Mouse (Mus musculus) ES-E14 (cell line): Measurements from ENCODE around the gene Cd9. TPM values are rescaled to one million over a fixed set of nuclear protein-coding genes. Genes with fewer than 3 reads are reported as not detected.
A peak's percentile ranks its signal among the peaks of the same experiment; 100 is the strongest.

ENCODE experiments used
- DNase-seq: peaks from one replicate; pipeline ENCODE4 v3.0.0-alpha.2; 2013; ENCODE audit warnings: low read depth, low spot score
- H3K27ac ChIP-seq: 2 replicates; pipeline ENCODE4 v1.5.1; 2012; ENCODE audit warnings: low read depth, mild to moderate bottlenecking, low read length, moderate library complexity, mixed read lengths; ENCODE audit not compliant: poor library complexity, insufficient read depth, severe bottlenecking
- H3K36me3 ChIP-seq: 2 replicates; pipeline ENCODE4 v1.6.1; 2012; ENCODE audit warnings: mild to moderate bottlenecking, low read length, moderate library complexity, mixed read lengths; ENCODE audit not compliant: control insufficient read depth, poor library complexity, insufficient read depth, severe bottlenecking
- H3K4me1 ChIP-seq, 2 experiments: fragments of 150-350 bp in 1 of 2; sonication (generic) in 1 of 2; 2 replicates each; pipeline ENCODE4 v1.6.1; 2012; ENCODE audit warnings: low read length in 2 of 2, mild to moderate bottlenecking in 1 of 2, mixed read lengths in 1 of 2; ENCODE audit not compliant: control insufficient read depth in 2 of 2, insufficient read depth in 2 of 2, poor library complexity in 1 of 2
- H3K4me3 ChIP-seq, 2 experiments: fragments of 150-350 bp in 1 of 2; sonication (generic) in 1 of 2; 2 replicates each; pipeline ENCODE4 v1.5.1; 2012; ENCODE audit warnings: low read length in 2 of 2, low read depth in 1 of 2, mild to moderate bottlenecking in 1 of 2, mixed read lengths in 1 of 2; ENCODE audit not compliant: insufficient read depth in 1 of 2, poor library complexity in 1 of 2, severe bottlenecking in 1 of 2
- H3K9ac ChIP-seq: 2 replicates; pipeline ENCODE4 v1.6.1; 2012; ENCODE audit warnings: low read depth, mild to moderate bottlenecking, low read length, mixed read lengths; ENCODE audit not compliant: poor library complexity, insufficient read depth, severe bottlenecking
- H3K9me3 ChIP-seq: fragments of 150-350 bp; sonication (generic); 2 replicates; pipeline ENCODE4 v1.6.1; 2012; ENCODE audit warnings: low read depth, mild to moderate bottlenecking, low read length; ENCODE audit not compliant: control insufficient read depth, insufficient read depth
- CHD2 ChIP-seq: IDR thresholded peaks from 2 replicates; pipeline ENCODE4 v1.6.1; 2014; ENCODE audit warnings: mild to moderate bottlenecking, low read depth, low read length, inconsistent platforms
- HCFC1 ChIP-seq: IDR thresholded peaks from 2 replicates; pipeline ENCODE4 v1.6.1; 2012; ENCODE audit warnings: low read length, inconsistent platforms, borderline replicate concordance; ENCODE audit not compliant: insufficient read depth
- MAFK ChIP-seq: IDR thresholded peaks from 2 replicates; pipeline ENCODE4 v1.6.1; 2014; ENCODE audit warnings: mild to moderate bottlenecking, low read depth, low read length, inconsistent platforms; ENCODE audit not compliant: insufficient read depth
- ZC3H11A ChIP-seq: IDR thresholded peaks from 2 replicates; pipeline ENCODE4 v1.6.1; 2012; ENCODE audit warnings: low read depth, mild to moderate bottlenecking, inconsistent platforms, low read length, borderline replicate concordance
- ZNF384 ChIP-seq: IDR thresholded peaks from 2 replicates; pipeline ENCODE4 v1.6.1; 2012; ENCODE audit warnings: low read depth, low read length, inconsistent platforms
- in situ Hi-C, 2 experiments: fragments of 600-800 bp; cut with MboI; formaldehyde crosslinking; loops; one replicate each; pipeline ENCODE4 v1.15.1; 2025; ENCODE audit warnings: low sequenced_read_pairs in 2 of 2, inconsistent platforms in 1 of 2; ENCODE audit not compliant: unreplicated experiment in 2 of 2
- total RNA-seq: library from RNA; depleted of rRNA; stranded (reverse); fragments of 300-350 nt; gene quantifications from 2 replicates; pipeline ENCODE4 v1.2.3, GENCODE M21; 2012

Gene Cd9
- total RNA-seq, 1 experiment, result 228 TPM

DNA sequence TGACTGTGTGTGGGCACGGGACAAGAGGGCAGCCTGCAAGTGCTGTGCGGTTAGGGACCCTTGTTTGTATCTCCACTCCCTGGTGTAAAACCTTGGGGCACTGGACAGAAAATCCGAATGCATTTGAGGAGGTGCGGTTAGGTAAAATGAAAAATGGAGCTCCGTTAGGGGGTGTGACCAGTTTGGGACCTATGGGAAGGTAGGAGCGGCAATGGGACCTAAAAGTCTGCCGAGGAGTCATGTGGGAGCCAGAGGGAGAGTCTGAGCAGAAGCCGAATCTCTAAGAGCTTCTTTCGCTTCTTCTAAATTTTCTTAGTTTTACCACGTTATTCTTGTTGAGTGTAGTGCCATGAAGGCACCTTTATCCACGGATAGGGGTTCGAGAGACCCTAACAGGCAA, 1.8 kb upstream of the Cd9 start:
- Histone ChIP-seq H3K9me3 (no peaks in the 10 kb centered on the region), H3K9ac (peak overlapping the region; percentile 32; the same call in 1 of the 2 replicates)
- in situ Hi-C loops, result no loop called here

DNA sequence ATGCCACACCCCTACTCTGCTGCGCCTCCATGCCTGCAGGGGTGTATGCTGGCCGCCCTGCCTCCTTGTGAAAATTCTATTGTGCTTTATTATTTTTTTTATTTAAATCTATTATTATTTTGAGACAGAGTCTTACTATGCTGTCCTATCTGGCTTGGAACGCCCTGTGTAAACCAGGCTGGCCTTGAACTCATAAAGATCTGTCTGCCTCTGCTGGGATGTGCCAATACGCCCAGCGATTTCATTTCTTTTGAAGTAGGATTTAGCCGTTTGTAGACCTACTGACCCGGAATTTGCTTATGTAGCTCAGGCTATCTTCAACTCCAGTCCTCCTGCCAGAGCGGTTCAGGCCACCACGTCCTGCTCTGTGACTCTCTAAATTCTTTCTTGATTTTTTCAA, 770 bp upstream of the Cd9 start:
- Histone ChIP-seq H3K9ac (peak overlapping the region; percentile 62; the same call in 1 of the 2 replicates), H3K9me3 (no peaks in the 10 kb centered on the region), H3K4me1 (peaks cover 4 to 20% of the 10 kb centered on the region in 2 experiments; a peak in 3 of 4 replicates), H3K36me3 (peaks cover 7% of the 10 kb centered on the region; the same call in 1 of the 2 replicates), H3K4me3 (peak overlapping the region in 1 of 2 experiments; percentile 87; a peak in 1 of 4 replicates), H3K27ac (no peak overlapping the region; the same call in 1 of the 2 replicates)
- DNase-seq, result no peak
- in situ Hi-C loops, result no loop called here
- TF ChIP-seq ZNF384 (no peak), MAFK (no peak), CHD2 (no peak), ZC3H11A (no peak), HCFC1 (no peak)

More for the DNA sequence above, 1.8 kb upstream of the Cd9 start:
- peak overlapping the region in 1 of 2 experiments; percentile 18; a peak in 1 of 4 replicates for H3K4me3 ChIP-seq
- TF ChIP-seq MAFK (no peak), ZNF384 (no peak), CHD2 (no peak), ZC3H11A (no peak), HCFC1 (no peak)
- no peak overlapping the region for H3K27ac ChIP-seq
- peaks cover under 1% of the 10 kb centered on the region; the same call in 1 of the 2 replicates for H3K36me3 ChIP-seq
- H3K4me1 ChIP-seq, result peaks cover 2 to 17% of the 10 kb centered on the region in 2 experiments; a peak in 2 of 4 replicates
- DNase-seq, result no peak

DNA sequence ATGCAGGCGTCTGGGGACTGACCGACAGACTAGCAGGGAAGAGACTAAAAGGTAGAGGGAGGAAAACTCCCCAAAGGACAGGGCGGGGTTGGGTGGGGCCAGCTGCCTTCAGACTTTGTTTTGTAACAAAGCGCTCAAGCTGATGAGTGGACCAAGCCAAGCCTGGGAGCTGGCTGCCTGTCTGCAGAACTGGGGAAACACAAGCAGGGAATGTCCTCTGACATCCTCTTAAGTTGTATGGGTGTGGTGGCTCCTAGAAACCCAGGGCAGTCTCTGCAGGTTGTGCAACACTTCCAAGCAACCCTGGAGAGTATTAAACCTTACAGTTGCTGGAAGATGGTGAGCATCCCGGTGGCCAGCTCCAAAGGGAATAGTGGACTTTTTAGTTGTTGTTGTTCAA, 1.4 kb downstream of the Cd9 start:
- Histone ChIP-seq H3K9me3 (no peaks in the 10 kb centered on the region), H3K9ac (no peak overlapping the region), H3K4me1 (peaks cover 11 to 27% of the 10 kb centered on the region in 2 experiments), H3K27ac (no peak overlapping the region), H3K4me3 (peak overlapping the region; percentile 77 to 87), H3K36me3 (peaks cover 7% of the 10 kb centered on the region; the same call in 1 of the 2 replicates)
- no peak for TF ChIP-seq ZC3H11A
- TF ChIP-seq ZNF384, result no peak
- no peak for TF ChIP-seq MAFK
- TF ChIP-seq HCFC1, result no peak
- no peak for TF ChIP-seq CHD2
- in situ Hi-C loops, result no loop called here
- no peak for DNase-seq

DNA sequence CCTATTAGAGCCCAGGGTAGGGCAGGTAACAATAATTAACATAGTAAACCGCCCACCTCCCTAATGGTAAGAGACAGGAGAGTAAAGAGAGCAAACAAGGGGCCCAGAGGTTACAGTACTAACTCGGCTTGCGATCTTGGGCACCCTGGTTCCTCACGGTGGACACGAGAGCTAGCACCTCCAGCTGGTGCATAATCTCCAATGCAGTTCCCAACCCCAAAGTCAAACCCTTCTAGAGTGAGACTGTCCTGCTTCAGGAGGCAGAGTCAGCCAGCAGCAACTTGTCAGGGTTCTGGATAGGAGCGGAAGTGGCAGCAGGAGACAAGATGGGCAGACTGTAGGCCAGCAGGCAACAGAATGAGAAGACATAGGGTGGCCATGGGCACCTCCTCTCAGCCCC, 1.9 kb downstream of the Cd9 start:
- Histone ChIP-seq H3K4me3 (peak overlapping the region; percentile 77 to 87), H3K4me1 (peaks cover 15 to 24% of the 10 kb centered on the region in 2 experiments), H3K36me3 (peaks cover 7% of the 10 kb centered on the region; the same call in 1 of the 2 replicates), H3K9ac (no peak overlapping the region), H3K9me3 (no peaks in the 10 kb centered on the region), H3K27ac (no peak overlapping the region)
- TF ChIP-seq CHD2 (no peak), ZNF384 (no peak), HCFC1 (no peak), ZC3H11A (no peak), MAFK (no peak)
- in situ Hi-C loops, result no loop called here
- DNase-seq, result no peak
